Mouse (Mus musculus): ENCODE measurements around the gene Ube2l6.

Ube2l6 gene

GRCm38 (mm10) chr2:84838993-84839980 is 40.7 kb downstream of the Ube2l6 start:
- peak; percentile 35 to 40 for DNase-seq

- peak; percentile 54 to 68 for DNase-seq
Observed at GRCm38 (mm10) chr2:84840016-84840747, 41.6 kb downstream of the Ube2l6 start.

GRCm38 (mm10) chr2:84840748-84841563 is 42.3 kb downstream of the Ube2l6 start:
- DNase-seq, result no peak

GRCm38 (mm10) chr2:84841905-84842304 is 43.3 kb downstream of the Ube2l6 start:
- no peak for DNase-seq

- no peak for DNase-seq
Observed at GRCm38 (mm10) chr2:84843654-84844053, 45.0 kb downstream of the Ube2l6 start.

GRCm38 (mm10) chr2:84845226-84845625 is 46.6 kb downstream of the Ube2l6 start:
- DNase-seq, result no peak

GRCm38 (mm10) chr2:84850407-84851129 is 51.9 kb downstream of the Ube2l6 start:
- no peak for DNase-seq

GRCm38 (mm10) chr2:84851130-84852040 is 52.8 kb downstream of the Ube2l6 start:
- DNase-seq, result no peak

- DNase-seq, result peak; percentile 64 to 68
Observed at GRCm38 (mm10) chr2:84855732-84856131, 57.1 kb downstream of the Ube2l6 start.

GRCm38 (mm10) chr2:84858551-84858950 is 59.9 kb downstream of the Ube2l6 start:
- DNase-seq, result no peak

Measured in B cell, adult 2 months (primary cell).